Mouse (Mus musculus): Measurements from ENCODE around the gene Carm1. TPM values are rescaled to one million over a fixed set of nuclear protein-coding genes. Genes with fewer than 3 reads are reported as not detected.
"Not testable (repeated sequence)": the region's sequence is repeated elsewhere in the genome, so short reads cannot be mapped to it uniquely, and the experiment has no call there.

The Carm1 gene
- total RNA-seq (2022): 10 to 100 TPM; 37.7 to 59.2 (median 52.6) TPM

GRCm38 (mm10) chr9:21546789-21547074 lies at the start of gene Carm1:
Gene Carm1, plus strand, starts transcription at chr9:21546894.
- no peak for DNase-seq

- DNase-seq: no peak
Observed at GRCm38 (mm10) chr9:21497050-21497542, 49.6 kb upstream of the Carm1 start.

GRCm38 (mm10) chr9:21497664-21498063 lies 49.0 kb upstream of the Carm1 start:
- DNase-seq: no peak

- no peak for DNase-seq
Observed at GRCm38 (mm10) chr9:21498284-21498902, 48.3 kb upstream of the Carm1 start.

- DNase-seq: no peak
Observed at GRCm38 (mm10) chr9:21503352-21503751, 43.3 kb upstream of the Carm1 start.

- DNase-seq: no peak
Observed at GRCm38 (mm10) chr9:21505767-21506166, 40.9 kb upstream of the Carm1 start.

- DNase-seq: no peak
Observed at GRCm38 (mm10) chr9:21507753-21508430, 38.8 kb upstream of the Carm1 start.

GRCm38 (mm10) chr9:21508871-21509404 lies 37.8 kb upstream of the Carm1 start:
- no peak for DNase-seq

- DNase-seq: peak; percentile 94
Observed at GRCm38 (mm10) chr9:21509772-21510688, 36.7 kb upstream of the Carm1 start, which contains the start of gene Tmed1. Gene Tmed1, minus strand, starts transcription at chr9:21510252.

- no peak for DNase-seq
Observed at GRCm38 (mm10) chr9:21510689-21511015, 36.0 kb upstream of the Carm1 start.

GRCm38 (mm10) chr9:21511052-21511451 lies 35.6 kb upstream of the Carm1 start:
- no peak for DNase-seq

- no peak for DNase-seq
Observed at GRCm38 (mm10) chr9:21513466-21513865, 33.2 kb upstream of the Carm1 start.

- no peak for DNase-seq
Observed at GRCm38 (mm10) chr9:21517947-21518495, 28.7 kb upstream of the Carm1 start.

GRCm38 (mm10) chr9:21518690-21519089 lies 28.0 kb upstream of the Carm1 start:
- not testable (repeated sequence) for DNase-seq

- DNase-seq: no peak
Observed at GRCm38 (mm10) chr9:21525142-21525936, 21.4 kb upstream of the Carm1 start.

GRCm38 (mm10) chr9:21525937-21526633 lies 20.6 kb upstream of the Carm1 start, which contains the start of gene AB124611:
Gene AB124611, plus strand, starts transcription at chr9:21526176.
- DNase-seq: no peak

GRCm38 (mm10) chr9:21526634-21526944 lies 20.1 kb upstream of the Carm1 start:
- no peak for DNase-seq

- no peak for DNase-seq
Observed at GRCm38 (mm10) chr9:21527100-21527801, 19.4 kb upstream of the Carm1 start.

GRCm38 (mm10) chr9:21527917-21528324 lies 18.8 kb upstream of the Carm1 start:
- no peak for DNase-seq

GRCm38 (mm10) chr9:21536501-21536900 lies 10.2 kb upstream of the Carm1 start:
- no peak for DNase-seq

GRCm38 (mm10) chr9:21537009-21537408 lies 9.7 kb upstream of the Carm1 start:
- no peak for DNase-seq
